Mouse (Mus musculus): ENCODE measurements around the gene Lct. TPM values are rescaled to one million over a fixed set of nuclear protein-coding genes. Genes with fewer than 3 reads are reported as not detected.
"Not testable (repeated sequence)": the region's sequence is repeated elsewhere in the genome, so short reads cannot be mapped to it uniquely, and the experiment has no call there.

Gene Lct
- polyA plus RNA-seq, 1 experiment from 2014 or later = 0.10 TPM

GRCm38 (mm10) chr1:128337708-128338320 lies 9.7 kb upstream of the Lct start:
- Histone ChIP-seq H3K27me3 (no peaks in the 10 kb centered on the region), H3K9ac (replicated peaks) (no peak overlapping the region), H3K4me3 (no peak overlapping the region), H3K9me3 (no peaks in the 10 kb centered on the region), H3K4me1 (no peaks in the 10 kb centered on the region), H3K36me3 (peaks cover 61% of the 10 kb centered on the region), H3K27ac (replicated peaks) (no peak overlapping the region), H3K4me2 (replicated peaks) (no peak overlapping the region)
- no peak for ATAC-seq (replicated peaks)
- 91% methylated on average over 13 of the region's 13 CpGs for WGBS

DNA sequence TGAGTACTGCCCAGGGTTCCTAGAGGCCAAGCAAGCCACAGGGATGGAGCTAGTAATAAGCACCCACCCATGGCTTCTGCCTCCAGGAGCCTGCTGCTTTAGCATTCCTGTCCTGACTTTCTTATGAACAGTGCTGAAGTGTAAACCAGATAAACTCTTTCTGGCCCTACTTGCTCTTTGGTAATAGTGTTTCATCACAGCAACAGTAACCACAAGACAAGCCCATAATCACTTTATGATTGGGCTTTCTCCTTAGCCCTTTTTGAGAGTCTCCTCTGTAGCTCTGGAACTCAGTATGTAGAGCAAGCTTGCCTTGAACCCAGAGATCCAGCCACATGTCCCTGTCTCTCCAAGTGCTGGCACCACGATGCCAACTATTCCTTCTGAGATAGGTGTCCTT lies 2.2 kb upstream of the Lct start:
- Histone ChIP-seq H3K27me3 (no peaks in the 10 kb centered on the region), H3K4me3 (no peak overlapping the region), H3K27ac (replicated peaks) (no peak overlapping the region), H3K9ac (replicated peaks) (no peak overlapping the region), H3K4me1 (no peaks in the 10 kb centered on the region), H3K9me3 (no peaks in the 10 kb centered on the region), H3K36me3 (peaks cover 31% of the 10 kb centered on the region), H3K4me2 (replicated peaks) (no peak overlapping the region)
- WGBS = 91% methylated on average over 1 of the region's 1 CpGs
- no peak for ATAC-seq (replicated peaks)

DNA sequence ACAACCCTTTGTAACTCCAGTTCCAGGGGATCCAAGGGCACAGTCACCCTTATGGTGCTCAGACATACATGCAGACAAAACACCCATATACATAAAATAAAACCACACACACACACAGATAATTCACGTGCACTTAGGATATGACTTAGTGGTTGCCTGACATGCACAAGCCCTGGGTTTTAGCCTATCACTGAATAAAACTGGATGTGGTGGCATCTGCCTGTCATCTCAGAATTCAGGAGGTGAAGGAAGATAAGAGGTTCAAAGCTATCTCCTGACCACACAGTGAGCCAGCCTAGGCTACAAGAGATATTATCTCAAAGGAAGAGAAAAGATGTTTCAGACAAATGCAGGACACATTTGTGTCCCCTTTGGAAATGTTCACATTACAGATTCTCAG lies 953 bp downstream of the Lct start:
- H3K4me3 ChIP-seq = no peak overlapping the region
- ATAC-seq (replicated peaks) = no peak
- no peak overlapping the region for H3K9ac ChIP-seq (replicated peaks)
- H3K9me3 ChIP-seq = no peaks in the 10 kb centered on the region
- 0 out of 2 replicates have a peak, but pooled peaks cover 10% of the 10 kb centered on the region for H3K36me3 ChIP-seq
- H3K27me3 ChIP-seq = no peaks in the 10 kb centered on the region
- H3K27ac ChIP-seq (replicated peaks) = no peak overlapping the region
- no peak overlapping the region for H3K4me2 ChIP-seq (replicated peaks)
- H3K4me1 ChIP-seq = no peaks in the 10 kb centered on the region
- WGBS = 96% methylated on average over 1 of the region's 1 CpGs

GRCm38 (mm10) chr1:128324776-128325175 lies 3.3 kb downstream of the Lct start:
- ATAC-seq (replicated peaks) = 0 out of 2 replicates have a peak, but pooled peaks have one; percentile 11
- Histone ChIP-seq H3K4me3 (no peak overlapping the region), H3K36me3 (0 out of 2 replicates have a peak, but pooled peaks cover 2% of the 10 kb centered on the region), H3K4me1 (no peaks in the 10 kb centered on the region), H3K9me3 (no peaks in the 10 kb centered on the region), H3K9ac (replicated peaks) (no peak overlapping the region), H3K27ac (replicated peaks) (no peak overlapping the region), H3K27me3 (no peaks in the 10 kb centered on the region), H3K4me2 (replicated peaks) (no peak overlapping the region)
- 82% methylated on average over 2 of the region's 2 CpGs for WGBS

DNA sequence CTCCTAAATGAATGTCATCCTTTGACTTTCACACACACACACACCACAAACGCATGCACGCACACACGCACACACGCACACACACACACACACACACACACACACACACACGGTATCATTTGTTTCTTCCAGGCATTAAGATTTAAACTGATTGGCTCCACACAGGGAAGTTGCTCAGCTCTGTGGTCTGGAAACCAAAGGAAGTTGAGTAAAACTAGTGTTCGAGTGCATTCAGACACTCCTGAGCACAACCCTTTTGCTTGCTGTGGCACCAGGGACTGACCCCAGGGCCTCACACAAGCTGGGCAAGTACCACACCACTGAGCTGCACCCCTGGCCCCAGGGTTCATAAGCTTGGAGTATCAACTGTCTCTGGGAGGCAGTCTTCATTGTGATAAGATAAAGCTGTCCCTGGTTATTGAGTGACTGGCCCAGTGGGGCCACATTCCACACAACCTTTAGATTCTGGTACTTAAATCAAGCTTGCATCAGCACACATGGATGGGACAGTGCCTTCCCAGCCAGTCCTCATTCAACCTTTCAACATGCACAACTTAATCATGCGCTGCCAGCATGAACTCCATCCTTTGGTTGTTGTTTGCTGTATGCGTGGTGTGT lies 5.0 kb downstream of the Lct start:
- Histone ChIP-seq H3K4me3 (no peak overlapping the region), H3K27me3 (no peaks in the 10 kb centered on the region), H3K4me1 (no peaks in the 10 kb centered on the region), H3K9ac (replicated peaks) (no peak overlapping the region), H3K36me3 (no peaks in the 10 kb centered on the region), H3K9me3 (no peaks in the 10 kb centered on the region), H3K4me2 (replicated peaks) (no peak overlapping the region), H3K27ac (replicated peaks) (no peak overlapping the region)
- ATAC-seq (replicated peaks) = no peak
- 96% methylated on average over 8 of the region's 8 CpGs for WGBS

GRCm38 (mm10) chr1:128319266-128319665 lies 8.9 kb downstream of the Lct start:
- H3K4me3 ChIP-seq; H3K36me3 ChIP-seq; ATAC-seq (replicated peaks); H3K4me2 ChIP-seq (replicated peaks); H3K9me3 ChIP-seq; H3K27me3 ChIP-seq; H3K27ac ChIP-seq (replicated peaks); H3K4me1 ChIP-seq; H3K9ac ChIP-seq (replicated peaks): not testable (repeated sequence)
- 87% methylated on average over 6 of the region's 6 CpGs for WGBS

- Histone ChIP-seq H3K27ac (replicated peaks) (no peak overlapping the region), H3K4me1 (no peaks in the 10 kb centered on the region), H3K4me3 (no peak overlapping the region), H3K27me3 (no peaks in the 10 kb centered on the region), H3K9ac (replicated peaks) (no peak overlapping the region), H3K9me3 (no peaks in the 10 kb centered on the region), H3K36me3 (no peaks in the 10 kb centered on the region), H3K4me2 (replicated peaks) (no peak overlapping the region)
- no peak for ATAC-seq (replicated peaks)
- WGBS = 78% methylated on average over 4 of the region's 4 CpGs
Observed at GRCm38 (mm10) chr1:128314665-128315064, 13.5 kb downstream of the Lct start.

GRCm38 (mm10) chr1:128309043-128309442 lies 19.1 kb downstream of the Lct start:
- ATAC-seq (replicated peaks) = no peak
- Histone ChIP-seq H3K4me1 (0 out of 2 replicates have a peak, but pooled peaks cover 1% of the 10 kb centered on the region), H3K27me3 (no peaks in the 10 kb centered on the region), H3K27ac (replicated peaks) (no peak overlapping the region), H3K4me2 (replicated peaks) (no peak overlapping the region), H3K36me3 (no peaks in the 10 kb centered on the region), H3K4me3 (no peak overlapping the region), H3K9me3 (no peaks in the 10 kb centered on the region), H3K9ac (replicated peaks) (no peak overlapping the region)
- 73% methylated on average over 3 of the region's 3 CpGs for WGBS

- H3K27ac ChIP-seq (replicated peaks) = no peak overlapping the region
- 64% methylated on average over 16 of the region's 16 CpGs for whole genome bisulfite sequencing
- no peak overlapping the region for H3K9ac ChIP-seq (replicated peaks)
- peak overlapping the region; percentile 5 for H3K4me3 ChIP-seq
- no peaks in the 10 kb centered on the region for H3K27me3 ChIP-seq
- no peaks in the 10 kb centered on the region for H3K36me3 ChIP-seq
- ATAC-seq (replicated peaks) = peak; percentile 75
- 0 out of 2 replicates have a peak, but pooled peaks cover 3% of the 10 kb centered on the region for H3K9me3 ChIP-seq
- H3K4me1 ChIP-seq = 0 out of 2 replicates have a peak, but pooled peaks cover 5% of the 10 kb centered on the region
- peak overlapping the region; percentile 31 for H3K4me2 ChIP-seq (replicated peaks)
Observed at GRCm38 (mm10) chr1:128303900-128304299, 24.2 kb downstream of the Lct start.

- no peaks in the 10 kb centered on the region for H3K9me3 ChIP-seq
- H3K4me3 ChIP-seq = no peak overlapping the region
- no peak overlapping the region for H3K27ac ChIP-seq (replicated peaks)
- no peaks in the 10 kb centered on the region for H3K4me1 ChIP-seq
- WGBS = 52% methylated on average over 5 of the region's 5 CpGs
- H3K9ac ChIP-seq (replicated peaks) = no peak overlapping the region
- no peaks in the 10 kb centered on the region for H3K27me3 ChIP-seq
- peak; percentile 40; the same call in 1 of the 2 replicates for ATAC-seq (replicated peaks)
- H3K4me2 ChIP-seq (replicated peaks) = no peak overlapping the region
- H3K36me3 ChIP-seq = no peaks in the 10 kb centered on the region
Observed at GRCm38 (mm10) chr1:128295717-128296528, 32.2 kb downstream of the Lct start.

DNA sequence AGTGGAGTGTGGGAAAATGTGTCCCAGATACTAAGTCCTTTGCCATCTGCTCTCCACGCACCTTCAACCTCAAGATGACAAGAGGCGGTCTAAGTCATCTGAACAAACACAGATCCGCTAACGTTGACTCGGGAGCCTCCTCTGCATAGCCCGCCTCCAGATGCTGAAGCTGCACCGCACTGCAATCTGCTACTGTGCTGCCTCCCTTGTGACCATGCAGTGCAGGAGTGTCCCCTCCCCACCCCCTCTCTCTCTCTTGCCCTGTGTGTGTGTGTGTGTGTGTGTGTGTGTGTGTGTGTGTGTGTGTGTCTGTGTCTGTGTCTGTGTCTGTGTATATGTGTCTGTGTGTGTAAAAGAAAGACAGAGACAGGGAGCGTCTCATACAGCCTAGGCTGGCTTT lies 32.8 kb downstream of the Lct start:
- no peak overlapping the region for H3K27ac ChIP-seq (replicated peaks)
- no peak for ATAC-seq (replicated peaks)
- H3K4me1 ChIP-seq = no peaks in the 10 kb centered on the region
- H3K9ac ChIP-seq (replicated peaks) = no peak overlapping the region
- no peak overlapping the region for H3K4me2 ChIP-seq (replicated peaks)
- no peak overlapping the region for H3K4me3 ChIP-seq
- no peaks in the 10 kb centered on the region for H3K36me3 ChIP-seq
- no peaks in the 10 kb centered on the region for H3K9me3 ChIP-seq
- WGBS = 85% methylated on average over 8 of the region's 8 CpGs
- no peaks in the 10 kb centered on the region for H3K27me3 ChIP-seq

DNA sequence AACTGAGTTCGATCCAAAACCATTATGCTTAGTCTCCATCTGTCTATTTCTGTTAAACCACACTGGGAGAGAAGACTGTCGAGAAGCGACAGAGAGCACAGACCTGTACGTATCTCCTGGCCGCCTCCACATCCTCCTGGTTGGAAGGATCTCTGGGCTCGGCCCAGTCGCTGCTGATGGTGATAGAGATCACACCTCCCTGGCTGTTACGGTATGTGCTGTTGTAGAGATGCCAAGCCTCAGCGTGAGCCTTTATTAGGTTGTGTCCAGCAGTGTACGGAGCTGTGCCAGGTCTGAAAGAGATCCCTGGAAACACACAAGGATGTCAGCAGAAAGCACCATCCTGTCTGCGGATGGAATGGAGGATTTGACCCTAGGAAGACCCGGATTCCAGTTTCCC lies 34.6 kb downstream of the Lct start:
- Histone ChIP-seq H3K9me3 (no peaks in the 10 kb centered on the region), H3K4me2 (replicated peaks) (no peak overlapping the region), H3K27me3 (no peaks in the 10 kb centered on the region), H3K4me3 (no peak overlapping the region), H3K27ac (replicated peaks) (no peak overlapping the region), H3K36me3 (no peaks in the 10 kb centered on the region), H3K9ac (replicated peaks) (no peak overlapping the region), H3K4me1 (no peaks in the 10 kb centered on the region)
- WGBS = 75% methylated on average over 12 of the region's 12 CpGs
- ATAC-seq (replicated peaks) = no peak

All from forebrain, embryonic 15.5 days (tissue).